Mouse (Mus musculus): Measurements from ENCODE around the gene Irf8. TPM values are rescaled to one million over a fixed set of nuclear protein-coding genes. Genes with fewer than 3 reads are reported as not detected.

Irf8 gene
- polyA plus RNA-seq, 1 experiment from 2014 or later = 4.8 TPM

DNA sequence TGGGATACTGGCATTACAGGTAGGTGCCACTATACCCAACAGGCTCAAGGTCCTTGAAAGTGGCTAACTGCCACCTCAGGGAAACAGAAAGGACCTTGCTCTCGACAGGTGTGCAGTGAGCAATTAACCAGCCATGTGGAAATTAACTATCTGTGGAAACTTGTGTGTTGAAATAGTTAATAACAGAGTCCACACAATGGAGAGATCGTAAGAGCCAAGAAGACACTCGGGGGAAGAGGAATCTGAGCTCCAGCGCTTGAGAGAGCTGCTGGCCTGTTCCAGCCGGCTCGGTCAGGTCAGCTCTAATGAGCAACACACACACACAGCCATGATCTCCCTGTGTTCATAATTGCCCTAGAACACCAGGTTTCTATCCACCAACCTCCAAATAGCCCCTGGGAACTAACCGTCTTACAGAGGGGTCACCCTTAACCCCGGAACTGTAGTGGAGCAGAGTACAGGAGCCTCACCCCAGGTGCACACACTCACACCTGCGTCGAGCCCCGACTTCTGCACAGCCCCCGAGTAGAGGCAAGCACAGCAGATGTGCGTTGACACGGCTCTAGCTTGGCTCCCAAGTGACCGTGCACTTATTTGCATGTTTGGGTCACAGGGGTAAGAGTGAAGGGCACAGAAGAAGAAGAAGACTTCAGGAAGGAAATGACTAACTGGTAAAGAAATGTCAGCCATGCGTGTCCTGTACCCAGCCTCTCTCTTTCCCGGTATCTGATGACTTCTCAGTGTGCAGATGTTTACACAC lies 11.2 kb upstream of the Irf8 start:
- no peak overlapping the region for H3K9ac ChIP-seq
- 54% methylated on average over 17 of the region's 17 CpGs for WGBS
- no peak; the same call in 1 of the 2 replicates for ATAC-seq (ENCODE audit: low FRiP score, low read depth)

DNA sequence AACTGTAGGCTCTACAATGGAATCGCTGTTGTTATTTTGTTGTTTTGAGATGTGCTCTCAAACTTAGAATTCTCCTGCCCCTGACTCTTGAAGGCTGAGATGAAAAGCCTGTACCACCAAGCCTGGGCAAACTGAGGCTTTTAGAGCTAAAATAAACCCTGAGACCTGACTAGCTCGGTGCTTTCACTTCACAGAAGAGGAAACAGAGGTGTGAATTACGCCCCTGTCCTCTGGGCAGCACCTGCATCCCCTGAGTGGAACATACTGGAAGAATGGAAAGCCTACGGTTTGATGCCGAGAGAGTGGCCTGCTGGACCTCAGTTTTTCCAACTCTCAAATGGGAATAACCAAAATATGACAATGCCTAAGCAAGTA lies 10.6 kb upstream of the Irf8 start:
- Histone ChIP-seq H3K9me3 (peaks cover 5% of the 10 kb centered on the region; the same call in 1 of the 2 replicates), H3K27me3 (peaks cover 14% of the 10 kb centered on the region; the same call in 1 of the 2 replicates), H3K9ac (no peak overlapping the region), H3K36me3 (no peaks in the 10 kb centered on the region), H3K4me2 (replicated peaks) (no peak overlapping the region), H3K4me3 (no peak overlapping the region), H3K4me1 (no peaks in the 10 kb centered on the region), H3K27ac (no peak overlapping the region)
- WGBS = 74% methylated on average over 5 of the region's 5 CpGs
- ATAC-seq (ENCODE audit: low FRiP score, low read depth) = no peak

More for the DNA sequence above, 11.2 kb upstream of the Irf8 start:
- no peak overlapping the region for H3K4me3 ChIP-seq
- no peak overlapping the region for H3K27ac ChIP-seq
- peaks cover 10% of the 10 kb centered on the region; the same call in 1 of the 2 replicates for H3K27me3 ChIP-seq
- H3K36me3 ChIP-seq = no peaks in the 10 kb centered on the region
- no peak overlapping the region for H3K4me2 ChIP-seq (replicated peaks)
- H3K4me1 ChIP-seq = no peaks in the 10 kb centered on the region
- H3K9me3 ChIP-seq = peaks cover 5% of the 10 kb centered on the region; the same call in 1 of the 2 replicates

DNA sequence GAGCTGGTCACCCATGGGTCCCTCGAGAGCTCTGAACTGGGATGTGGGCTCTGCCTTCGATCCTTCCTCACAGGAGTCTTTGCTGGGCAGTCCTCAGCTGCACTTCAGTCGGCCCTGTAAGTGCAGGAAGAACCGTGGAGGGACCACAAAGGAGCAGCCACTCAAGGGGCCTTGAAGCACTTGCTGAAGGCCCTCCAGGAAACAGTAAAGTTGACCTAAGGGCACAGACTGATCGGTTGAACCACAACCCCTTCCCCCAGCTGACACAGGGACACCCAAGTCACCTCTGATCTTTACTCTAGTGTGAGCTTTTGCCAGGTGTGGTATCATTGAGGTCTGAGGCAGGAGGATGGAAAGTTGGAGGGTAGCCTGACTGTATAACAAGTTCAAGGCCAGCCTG lies 10.1 kb upstream of the Irf8 start:
- Histone ChIP-seq H3K4me3 (no peak overlapping the region), H3K9me3 (peaks cover 5% of the 10 kb centered on the region; the same call in 1 of the 2 replicates), H3K27ac (no peak overlapping the region), H3K36me3 (no peaks in the 10 kb centered on the region), H3K4me1 (no peaks in the 10 kb centered on the region), H3K4me2 (replicated peaks) (no peak overlapping the region), H3K9ac (no peak overlapping the region), H3K27me3 (peaks cover 12% of the 10 kb centered on the region; the same call in 1 of the 2 replicates)
- ATAC-seq (ENCODE audit: low FRiP score, low read depth) = no peak
- WGBS = 72% methylated on average over 5 of the region's 5 CpGs

DNA sequence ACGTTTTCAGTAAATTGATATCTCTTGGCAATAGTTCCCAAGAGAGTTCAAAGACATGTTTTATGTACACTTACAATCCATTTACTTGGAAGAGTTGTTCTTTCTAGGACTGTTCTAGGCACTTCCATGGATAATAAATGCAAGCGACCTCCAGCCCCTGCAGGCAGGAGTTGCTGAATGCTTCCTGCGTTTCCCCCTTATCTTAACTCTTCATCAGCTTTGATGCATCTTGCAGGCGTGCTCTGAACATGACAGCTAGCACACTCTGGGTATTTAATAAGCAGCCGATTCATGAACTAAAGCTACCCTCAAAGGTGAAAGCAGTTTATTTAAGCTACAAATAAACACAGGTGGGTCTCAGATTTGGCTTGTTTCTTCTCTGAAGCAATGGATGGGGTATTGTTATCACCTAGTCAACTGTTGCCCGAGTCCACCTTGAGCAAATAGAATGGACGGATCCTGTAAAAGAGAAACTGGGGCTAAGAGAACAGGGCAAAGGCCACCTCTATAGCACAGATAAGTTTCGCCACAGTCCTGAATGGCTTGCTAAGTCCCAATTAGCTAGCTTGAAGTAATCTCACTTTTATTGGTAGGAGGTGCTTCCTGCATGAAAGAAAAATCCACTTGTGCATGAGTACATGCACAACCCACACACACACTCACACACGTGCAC lies 7.5 kb upstream of the Irf8 start:
- H3K9me3 ChIP-seq = no peaks in the 10 kb centered on the region
- H3K27ac ChIP-seq = no peak overlapping the region
- peaks cover 30% of the 10 kb centered on the region for H3K27me3 ChIP-seq
- H3K4me2 ChIP-seq (replicated peaks) = no peak overlapping the region
- H3K4me3 ChIP-seq = no peak overlapping the region
- WGBS = 56% methylated on average over 9 of the region's 9 CpGs
- ATAC-seq (ENCODE audit: low FRiP score, low read depth) = no peak
- H3K36me3 ChIP-seq = no peaks in the 10 kb centered on the region
- H3K4me1 ChIP-seq = 0 out of 2 replicates have a peak, but pooled peaks cover 5% of the 10 kb centered on the region
- H3K9ac ChIP-seq = no peak overlapping the region

DNA sequence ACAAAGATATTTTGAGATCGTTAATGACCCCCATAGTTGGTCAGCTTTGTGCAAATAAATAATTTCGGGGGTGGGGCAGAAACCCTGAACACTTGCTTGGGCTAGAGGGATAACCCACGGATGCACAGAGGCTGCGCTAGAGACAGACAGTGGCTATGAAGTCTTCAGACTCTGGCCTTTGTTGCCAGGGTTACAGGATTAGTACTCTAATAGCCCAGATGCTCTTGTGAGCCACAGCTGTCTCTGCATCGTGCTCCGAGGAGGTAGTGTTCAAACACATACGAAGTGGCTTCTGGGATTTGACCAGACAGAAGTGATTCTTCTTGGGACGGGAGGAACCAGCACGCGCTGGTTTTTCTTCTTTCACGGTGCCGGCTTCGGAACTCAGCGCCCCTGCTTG lies 4.6 kb upstream of the Irf8 start:
- no peaks in the 10 kb centered on the region for H3K36me3 ChIP-seq
- no peak overlapping the region for H3K9ac ChIP-seq
- WGBS = 33% methylated on average over 14 of the region's 14 CpGs
- H3K4me3 ChIP-seq = no peak overlapping the region
- H3K27me3 ChIP-seq = peaks cover 59% of the 10 kb centered on the region
- H3K27ac ChIP-seq = no peak overlapping the region
- ATAC-seq (ENCODE audit: low FRiP score, low read depth) = no peak
- H3K4me1 ChIP-seq = peaks cover 16% of the 10 kb centered on the region
- H3K9me3 ChIP-seq = no peaks in the 10 kb centered on the region
- H3K4me2 ChIP-seq (replicated peaks) = peak overlapping the region; percentile 31

DNA sequence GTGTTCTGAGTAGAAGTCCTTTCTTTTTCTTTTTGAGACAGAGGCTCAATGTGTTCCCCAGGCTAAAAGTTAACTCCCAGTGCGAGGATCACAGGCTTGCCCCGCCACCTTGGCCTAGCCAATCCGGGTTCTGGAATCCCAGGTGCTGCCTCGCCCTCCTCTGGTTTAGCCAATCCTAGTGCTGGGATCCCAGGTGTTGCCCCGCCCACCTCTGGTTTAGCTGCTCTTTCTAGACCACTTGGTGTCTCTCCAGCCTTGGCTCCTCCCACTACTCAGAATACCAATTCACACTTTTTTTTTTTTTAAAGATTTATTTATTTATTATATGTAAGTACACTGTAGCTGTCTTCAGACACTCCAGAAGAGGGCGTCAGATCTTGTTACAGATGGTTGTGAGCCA lies 4.1 kb upstream of the Irf8 start:
- no peak for ATAC-seq (ENCODE audit: low FRiP score, low read depth)
- no peak overlapping the region for H3K4me3 ChIP-seq
- H3K27ac ChIP-seq = no peak overlapping the region
- no peak overlapping the region for H3K9ac ChIP-seq
- WGBS = 52% methylated on average over 6 of the region's 6 CpGs
- H3K4me2 ChIP-seq (replicated peaks) = peak overlapping the region; percentile 31; the same call in 1 of the 2 replicates
- no peaks in the 10 kb centered on the region for H3K9me3 ChIP-seq
- no peaks in the 10 kb centered on the region for H3K36me3 ChIP-seq
- H3K4me1 ChIP-seq = peaks cover 18% of the 10 kb centered on the region
- peaks cover 64% of the 10 kb centered on the region for H3K27me3 ChIP-seq

DNA sequence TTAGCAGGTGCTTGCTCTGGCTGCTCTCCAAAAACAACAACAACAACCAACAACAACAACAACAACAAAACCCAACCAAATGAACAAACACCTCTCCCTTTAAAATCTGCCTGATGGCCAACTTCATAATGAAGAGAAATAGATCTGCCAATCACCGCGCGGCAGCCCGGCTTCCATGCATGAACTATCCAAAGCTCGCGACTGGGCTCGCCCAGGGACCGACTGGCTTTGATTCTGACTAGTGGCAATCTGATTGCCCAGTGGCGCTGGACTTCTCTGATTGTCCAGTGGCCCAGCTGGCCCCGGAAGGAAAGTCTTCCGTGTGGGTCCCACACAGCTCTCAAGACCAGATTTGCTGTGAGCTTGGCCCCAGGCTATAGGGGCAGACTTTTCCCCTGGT lies 328 bp downstream of the Irf8 start:
- 2% methylated on average over 11 of the region's 11 CpGs for WGBS
- Histone ChIP-seq H3K27me3 (peaks cover 76% of the 10 kb centered on the region), H3K36me3 (no peaks in the 10 kb centered on the region), H3K9ac (no peak overlapping the region), H3K4me2 (replicated peaks) (peak overlapping the region; percentile 94), H3K4me3 (peak overlapping the region; percentile 49), H3K27ac (no peak overlapping the region), H3K9me3 (no peaks in the 10 kb centered on the region), H3K4me1 (peaks cover 18% of the 10 kb centered on the region)
- 0 out of 2 replicates have a peak, but pooled peaks have one; percentile 39 for ATAC-seq (ENCODE audit: low FRiP score, low read depth)

DNA sequence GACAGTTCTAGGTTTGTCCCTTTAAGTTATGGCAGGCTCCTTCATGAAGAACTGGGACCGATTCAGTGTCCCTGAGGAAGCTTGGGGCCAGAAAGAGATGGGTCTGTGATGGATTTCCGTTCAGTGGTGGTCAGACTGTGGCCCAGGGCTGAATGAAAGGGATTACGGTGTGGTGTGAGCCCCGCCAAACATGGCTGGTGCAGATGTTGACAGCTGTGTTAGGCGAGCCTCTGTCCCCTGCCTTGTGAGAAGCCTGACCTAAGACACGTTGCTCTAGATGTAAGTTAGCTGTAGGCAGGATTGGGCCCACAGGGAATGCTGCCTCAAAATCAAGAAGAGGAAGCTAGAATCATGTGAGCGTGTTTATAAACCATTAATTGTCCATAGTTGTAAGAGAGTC lies 1.0 kb downstream of the Irf8 start:
- no peaks in the 10 kb centered on the region for H3K9me3 ChIP-seq
- H3K9ac ChIP-seq = no peak overlapping the region
- H3K27me3 ChIP-seq = peaks cover 71% of the 10 kb centered on the region
- no peaks in the 10 kb centered on the region for H3K36me3 ChIP-seq
- no peak overlapping the region for H3K4me3 ChIP-seq
- no peak overlapping the region for H3K27ac ChIP-seq
- H3K4me1 ChIP-seq = peaks cover 13% of the 10 kb centered on the region
- ATAC-seq (ENCODE audit: low FRiP score, low read depth) = no peak
- no peak overlapping the region for H3K4me2 ChIP-seq (replicated peaks)
- 57% methylated on average over 7 of the region's 7 CpGs for WGBS

DNA sequence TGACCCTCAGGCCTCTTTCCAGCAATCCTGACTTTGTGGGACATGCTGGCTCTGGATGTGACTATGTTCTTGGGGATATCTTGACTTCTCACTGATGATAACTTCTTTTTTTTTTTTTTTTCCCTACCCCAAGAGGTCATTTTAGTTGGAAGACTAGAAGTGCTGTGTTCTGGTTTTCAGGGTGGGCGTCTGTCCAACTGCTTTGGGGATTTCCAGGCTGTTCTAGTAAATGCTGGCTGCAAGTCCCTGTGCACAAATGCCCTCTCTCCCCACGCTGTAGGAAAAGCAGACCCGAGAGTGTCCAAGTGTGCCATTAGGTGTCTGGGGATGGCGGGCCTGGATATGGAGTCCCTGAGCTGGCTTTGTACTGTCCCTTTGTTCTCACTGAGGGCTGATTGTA lies 2.6 kb downstream of the Irf8 start:
- no peaks in the 10 kb centered on the region for H3K36me3 ChIP-seq
- H3K9ac ChIP-seq = no peak overlapping the region
- peaks cover 18% of the 10 kb centered on the region for H3K4me1 ChIP-seq
- WGBS = 77% methylated on average over 4 of the region's 4 CpGs
- H3K4me2 ChIP-seq (replicated peaks) = no peak overlapping the region
- H3K4me3 ChIP-seq = no peak overlapping the region
- no peaks in the 10 kb centered on the region for H3K9me3 ChIP-seq
- ATAC-seq (ENCODE audit: low FRiP score, low read depth) = no peak
- H3K27ac ChIP-seq = no peak overlapping the region
- peaks cover 57% of the 10 kb centered on the region for H3K27me3 ChIP-seq

DNA sequence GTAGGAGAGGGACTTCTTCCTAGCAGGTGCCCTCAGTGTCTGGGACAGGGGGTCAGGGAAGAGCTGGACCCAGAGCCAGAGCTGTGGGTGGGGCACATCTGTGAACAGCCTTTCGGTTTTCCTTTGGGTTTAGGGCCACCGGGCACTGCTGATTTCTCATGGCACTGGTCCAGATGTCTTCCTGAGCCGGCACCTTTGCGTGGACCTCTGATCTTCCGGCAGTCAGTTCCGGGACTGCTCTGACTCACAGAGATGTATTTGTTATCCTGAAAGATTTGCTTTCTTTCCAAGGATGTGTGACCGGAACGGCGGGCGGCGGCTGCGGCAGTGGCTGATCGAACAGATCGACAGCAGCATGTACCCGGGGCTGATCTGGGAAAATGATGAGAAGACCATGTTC lies 3.4 kb downstream of the Irf8 start:
- peaks cover 25% of the 10 kb centered on the region for H3K4me1 ChIP-seq
- H3K27ac ChIP-seq = no peak overlapping the region
- peaks cover 50% of the 10 kb centered on the region for H3K27me3 ChIP-seq
- no peak overlapping the region for H3K4me2 ChIP-seq (replicated peaks)
- WGBS = 87% methylated on average over 15 of the region's 15 CpGs
- H3K9me3 ChIP-seq = no peaks in the 10 kb centered on the region
- ATAC-seq (ENCODE audit: low FRiP score, low read depth) = no peak
- no peaks in the 10 kb centered on the region for H3K36me3 ChIP-seq
- no peak overlapping the region for H3K4me3 ChIP-seq
- no peak overlapping the region for H3K9ac ChIP-seq

DNA sequence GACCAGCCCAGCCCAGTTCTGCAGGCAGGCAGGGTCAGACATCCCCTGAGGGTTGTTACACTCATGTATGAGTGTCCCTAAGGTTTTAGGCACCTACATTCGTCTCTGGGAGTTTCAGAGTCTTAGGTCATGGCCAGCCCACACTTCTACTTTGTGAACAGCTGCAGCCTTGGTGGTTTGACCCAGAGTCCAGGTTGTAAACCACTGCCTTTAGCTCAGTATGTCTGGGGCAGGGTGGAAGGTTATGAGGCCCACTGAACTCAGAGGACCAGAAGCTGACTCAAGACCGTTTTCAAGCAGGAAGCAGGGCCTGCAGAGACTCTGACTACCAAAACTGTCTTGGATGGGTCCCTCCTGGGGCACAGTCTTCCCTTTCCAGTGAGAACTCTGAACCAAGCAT lies 4.4 kb downstream of the Irf8 start:
- no peaks in the 10 kb centered on the region for H3K9me3 ChIP-seq
- H3K9ac ChIP-seq = no peak overlapping the region
- WGBS = 54% methylated on average over 2 of the region's 2 CpGs
- H3K27me3 ChIP-seq = peaks cover 42% of the 10 kb centered on the region
- no peak overlapping the region for H3K4me2 ChIP-seq (replicated peaks)
- ATAC-seq (ENCODE audit: low FRiP score, low read depth) = no peak
- H3K36me3 ChIP-seq = no peaks in the 10 kb centered on the region
- no peak overlapping the region for H3K27ac ChIP-seq
- no peak overlapping the region for H3K4me3 ChIP-seq
- H3K4me1 ChIP-seq = peaks cover 23% of the 10 kb centered on the region

DNA sequence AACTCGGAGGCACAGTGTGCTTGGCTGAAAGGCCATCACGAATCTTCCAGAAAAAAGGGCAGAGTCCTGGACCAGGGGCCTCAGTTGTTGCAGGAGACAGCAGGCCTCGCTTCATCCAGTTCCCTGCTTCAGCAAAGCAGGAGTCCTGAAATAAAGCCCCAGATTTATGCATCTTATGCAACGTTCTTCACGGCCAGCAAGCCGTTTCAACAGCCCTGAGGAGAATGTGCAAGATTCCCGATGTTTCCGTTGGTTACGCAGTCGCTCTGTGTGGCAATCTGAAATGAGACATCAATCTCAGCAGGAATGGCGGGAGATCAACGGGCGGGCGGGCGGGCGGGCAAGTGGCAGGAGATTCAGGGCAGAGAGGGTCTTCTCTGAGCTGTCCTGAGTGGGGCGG lies 4.8 kb downstream of the Irf8 start:
- Histone ChIP-seq H3K27me3 (peaks cover 38% of the 10 kb centered on the region), H3K9ac (no peak overlapping the region), H3K4me3 (no peak overlapping the region), H3K9me3 (no peaks in the 10 kb centered on the region), H3K4me1 (peaks cover 20% of the 10 kb centered on the region), H3K4me2 (replicated peaks) (no peak overlapping the region), H3K27ac (no peak overlapping the region), H3K36me3 (no peaks in the 10 kb centered on the region)
- ATAC-seq (ENCODE audit: low FRiP score, low read depth) = no peak
- 89% methylated on average over 16 of the region's 17 CpGs for WGBS

All from limb, embryonic 13.5 days (tissue).